Mouse (Mus musculus) heart, postnatal 36 days (tissue): ENCODE measurements around the gene Cd80. TPM values are rescaled to one million over a fixed set of nuclear protein-coding genes. Genes with fewer than 3 reads are reported as not detected.
"Not testable (repeated sequence)": the region's sequence is repeated elsewhere in the genome, so short reads cannot be mapped to it uniquely, and the experiment has no call there.

ENCODE experiments used
- DNase-seq, 2 experiments: peaks; one replicate each; pipeline ENCODE4 v3.0.0; 2021 to 2022
- intact Hi-C: fragments of 180-260 bp; cut with DNase I; formaldehyde crosslinking; loops from one replicate; pipeline ENCODE4 v1.15.1; 2025
- total RNA-seq, 2 experiments: library from RNA; stranded (reverse); gene quantifications; 2 replicates each; pipeline ENCODE4 v1.2.3; 2021

Cd80 gene
- total RNA-seq, 2 experiments from 2014 or later = 0.56 to 0.79 TPM

DNA sequence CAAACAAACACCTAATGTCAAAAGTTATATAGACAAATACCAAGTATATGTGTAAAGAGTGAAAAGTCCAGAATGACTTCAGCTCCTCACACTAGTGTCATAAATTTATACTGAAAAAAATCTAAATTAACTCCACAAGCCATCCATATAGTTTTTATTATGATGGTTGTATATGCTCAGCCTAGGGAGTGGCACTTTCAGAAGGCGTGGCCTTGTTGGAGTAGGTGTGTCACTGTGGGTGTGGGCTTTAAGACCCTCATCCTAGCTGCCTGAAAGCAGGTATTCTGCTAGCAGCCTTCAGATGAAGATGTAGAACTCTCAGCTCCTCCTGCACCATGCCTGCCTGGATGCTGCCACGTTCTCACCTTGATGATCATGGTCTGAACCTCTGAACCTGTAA lies 9.2 kb upstream of the Cd80 start:
- intact Hi-C loops, DNase-seq: not testable (repeated sequence)

DNA sequence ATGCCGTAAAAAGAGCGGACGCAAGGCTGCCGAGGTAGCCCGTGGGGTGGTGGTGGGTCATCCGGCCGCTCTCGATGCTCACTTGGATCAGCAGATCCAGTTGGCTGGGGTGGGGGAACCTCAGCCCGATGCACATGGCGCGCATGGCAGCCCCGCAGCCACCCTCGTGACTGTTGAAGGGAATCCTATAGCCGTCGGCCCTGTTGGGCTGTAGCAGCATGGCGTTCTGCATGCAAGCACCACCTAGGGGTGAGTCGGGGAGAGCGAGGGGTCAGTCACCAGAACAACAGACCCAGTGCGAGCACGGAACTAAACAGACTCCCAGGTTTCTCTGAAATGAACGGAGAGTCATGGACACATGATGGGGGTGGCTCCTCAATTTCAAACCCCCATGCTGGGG lies 8.0 kb upstream of the Cd80 start:
- intact Hi-C loops = no loop called here

DNA sequence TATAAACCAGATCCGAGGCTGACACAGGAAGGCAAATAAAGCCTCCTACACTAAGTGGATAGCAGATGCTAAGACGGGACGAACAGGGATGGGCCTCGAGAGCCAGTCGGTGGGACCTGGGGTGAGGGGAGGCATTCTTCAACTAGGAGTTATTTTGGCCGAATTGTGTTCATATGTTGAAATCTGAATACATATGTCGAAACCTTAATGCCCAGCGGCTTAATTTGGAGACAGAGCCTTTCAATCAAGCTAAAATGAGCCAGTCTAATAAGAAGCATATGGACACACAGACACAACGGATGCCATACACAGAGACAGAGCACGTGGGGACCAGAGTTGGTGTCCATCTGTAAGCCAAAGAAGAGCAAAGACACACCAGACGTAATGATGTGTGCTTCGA lies 6.9 kb upstream of the Cd80 start:
- DNase-seq = no peak
- intact Hi-C loops = no loop called here

More for the DNA sequence above, 8.0 kb upstream of the Cd80 start:
- no peak for DNase-seq

DNA sequence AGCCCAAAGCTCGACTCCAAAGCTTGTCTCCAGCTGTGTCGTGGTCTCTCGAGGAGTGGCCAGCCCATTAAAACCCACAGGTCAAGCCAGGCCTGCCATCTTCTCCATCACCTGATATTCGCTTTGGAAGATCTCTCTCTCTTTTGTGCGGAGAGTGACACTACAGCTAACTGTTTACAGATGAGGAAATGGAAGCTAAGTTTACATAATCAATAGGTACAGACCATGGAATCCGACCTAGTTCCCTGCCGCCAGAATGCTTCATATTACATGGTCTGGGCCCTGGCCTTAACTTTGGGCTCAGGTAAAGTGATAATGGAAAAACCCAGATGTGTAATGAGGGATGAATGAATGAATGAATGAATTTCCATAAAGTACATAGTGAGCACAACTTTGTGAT lies 4.7 kb upstream of the Cd80 start:
- no peak for DNase-seq
- intact Hi-C loops = loop anchor here (5.0 kb wide), 2 partner anchors 58 to 73 kb away; no protein-coding TSS in a partner anchor

DNA sequence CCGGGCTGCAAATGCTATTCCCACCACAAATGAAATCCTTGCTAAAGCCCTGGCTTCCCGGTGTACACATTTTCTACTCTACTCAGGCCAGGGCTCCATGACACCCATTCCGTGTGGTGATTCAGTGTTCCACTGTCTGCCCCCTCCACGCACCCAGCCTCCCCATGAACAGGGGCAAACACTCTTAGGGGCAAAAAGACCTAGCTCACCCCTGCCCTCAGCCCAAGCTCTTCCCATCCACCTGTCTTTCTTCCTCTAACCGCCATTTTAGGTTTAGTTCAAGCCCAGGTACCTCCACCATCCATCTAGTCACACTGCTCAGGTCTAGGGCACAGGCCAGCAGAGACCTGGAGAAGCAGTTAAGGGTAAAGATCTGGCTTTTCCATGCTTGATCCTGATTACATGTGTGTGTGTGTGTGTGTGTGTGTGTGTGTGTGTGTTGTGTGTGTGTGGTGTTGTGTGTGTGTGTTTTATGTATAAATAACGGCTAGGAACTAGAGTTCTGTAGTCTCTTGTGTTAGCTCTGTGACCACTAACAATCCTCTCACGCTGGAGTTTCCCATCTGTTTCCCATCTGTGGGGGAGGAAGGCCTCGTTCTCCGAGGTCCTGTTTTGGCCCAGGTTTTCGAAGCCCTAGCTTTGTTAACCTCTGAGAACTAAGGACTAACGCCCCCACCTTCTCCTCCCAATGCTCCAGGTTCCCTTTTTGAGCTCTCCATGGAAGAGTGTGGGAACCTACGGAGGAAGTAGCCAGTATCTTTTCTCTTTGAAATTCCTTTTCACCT lies 3.7 kb upstream of the Cd80 start:
- intact Hi-C loops = loop anchor here (1.0 to 5.0 kb wide), 4 partner anchors 59 to 104 kb away; partner anchors contain the start of genes Gm21987 and Timmdc1
- no peak for DNase-seq

DNA sequence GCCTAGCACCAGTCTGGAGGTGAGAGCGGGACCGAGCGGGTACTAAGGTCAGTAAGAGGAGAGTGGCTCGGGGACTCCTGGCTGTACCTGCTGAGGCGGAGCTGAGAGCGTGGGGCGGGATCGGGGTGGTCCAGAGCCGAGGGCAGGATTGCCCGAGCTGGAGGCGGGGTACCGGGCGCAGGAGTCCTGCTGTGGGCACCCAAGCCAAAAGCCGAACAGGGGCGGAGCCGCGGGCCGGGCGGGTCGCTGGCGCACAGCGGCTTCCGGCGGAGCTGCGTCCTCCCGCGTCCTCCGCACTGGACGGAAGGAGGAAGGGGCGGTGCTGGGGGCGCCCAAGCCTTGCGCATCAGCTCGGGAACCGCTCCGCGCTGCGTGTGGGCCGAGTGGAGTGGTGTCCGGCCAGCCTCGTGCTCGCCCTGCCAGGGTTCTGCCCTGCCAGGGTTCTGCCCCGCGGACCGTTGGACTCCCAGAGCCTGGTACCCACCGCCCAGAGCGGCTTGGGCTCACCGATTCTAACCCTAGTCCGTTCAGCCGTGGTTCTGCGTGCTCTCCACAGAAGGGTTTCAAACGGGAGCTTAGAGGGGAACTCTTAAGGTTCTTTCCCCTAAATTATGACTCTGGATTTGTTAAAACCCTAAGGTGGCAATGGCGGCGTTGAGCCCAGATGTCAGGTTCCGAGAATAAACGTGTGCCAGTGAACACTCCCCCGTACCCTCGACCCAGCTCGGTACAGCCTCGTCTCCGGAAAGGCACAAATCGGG lies 2.7 kb upstream of the Cd80 start, which contains the start of gene Adprh:
Gene Adprh (minus strand): TSS at position 262 of the 761 bp plus-strand sequence.
- intact Hi-C loops = loop anchor here (1.0 to 5.0 kb wide), 4 partner anchors 60 to 105 kb away; partner anchors contain the start of genes Gm21987 and Timmdc1
- peak; percentile 93 to 94 for DNase-seq

DNA sequence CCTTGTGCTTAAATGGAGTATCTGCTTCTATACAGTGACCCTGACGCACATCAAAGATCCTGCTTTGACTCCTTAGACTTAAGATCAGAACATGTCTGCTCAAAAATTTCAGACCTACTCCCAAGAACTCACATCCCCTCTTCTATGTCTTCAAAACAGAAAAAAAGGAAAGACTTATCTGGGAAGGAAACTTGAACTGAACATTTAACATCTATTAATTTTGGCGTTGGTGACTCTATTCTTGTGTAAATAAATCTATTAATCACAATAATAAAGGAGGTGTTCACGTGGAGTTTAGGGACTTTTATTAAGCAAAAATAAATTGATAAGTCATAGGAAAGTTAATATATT lies 2.2 kb upstream of the Cd80 start:
- DNase-seq = no peak
- intact Hi-C loops = loop anchor here (5.0 kb wide), 2 partner anchors 61 to 76 kb away; no protein-coding TSS in a partner anchor

DNA sequence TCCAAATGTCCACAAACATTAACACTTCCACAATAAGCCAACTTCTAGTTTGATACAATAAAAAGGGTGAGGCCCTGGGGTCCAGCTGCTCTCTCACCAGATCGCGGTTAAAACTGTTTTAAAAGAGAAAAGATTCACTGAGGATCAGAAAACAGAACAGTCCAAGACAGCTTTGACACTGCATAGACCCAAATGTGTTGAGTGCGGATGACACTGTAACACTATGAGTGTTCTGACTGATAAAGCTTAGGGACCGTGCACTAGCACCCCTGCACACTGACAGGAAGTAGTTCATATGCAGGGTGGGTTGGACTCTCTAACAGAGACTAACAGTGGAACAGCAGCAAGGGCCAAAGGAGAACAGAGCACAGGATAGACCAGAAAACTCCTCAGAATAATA lies 1.4 kb upstream of the Cd80 start:
- DNase-seq = no peak
- intact Hi-C loops = loop anchor here (5.0 kb wide), 2 partner anchors 62 to 77 kb away; no protein-coding TSS in a partner anchor

DNA sequence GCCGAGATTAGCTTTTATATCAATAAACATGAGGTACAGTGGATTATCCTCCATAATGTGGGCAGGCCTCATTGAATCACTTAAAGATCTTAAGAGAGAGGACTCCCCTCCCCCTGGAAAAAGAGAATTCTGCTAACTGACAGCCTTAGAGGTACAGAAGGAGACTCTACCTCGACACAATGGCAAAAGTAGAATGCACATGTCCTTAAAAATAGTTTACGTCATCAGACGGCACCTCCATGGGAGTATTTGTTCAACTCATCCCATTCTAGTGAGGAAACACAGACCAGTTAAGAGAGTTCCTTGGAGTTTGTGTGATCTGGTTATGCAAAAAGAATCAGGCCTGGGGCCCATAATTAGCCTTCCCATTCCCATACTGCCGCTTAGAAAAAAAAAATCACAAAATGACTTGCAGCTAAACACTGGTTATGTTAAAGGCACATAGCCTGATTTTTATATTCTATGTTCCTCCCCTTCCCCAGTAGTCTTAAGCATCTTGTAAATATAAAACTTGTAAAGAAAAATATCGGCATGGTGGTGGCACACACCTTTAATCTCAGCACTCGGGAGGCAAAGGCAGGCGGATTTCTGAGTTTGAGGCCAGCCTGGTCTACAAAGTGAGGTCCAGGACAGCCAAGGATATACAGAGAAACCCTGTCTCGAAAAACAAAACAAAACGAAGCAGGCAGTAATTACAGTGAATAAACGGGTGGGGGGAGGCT lies 667 bp upstream of the Cd80 start:
- DNase-seq = no peak
- intact Hi-C loops = loop anchor here (5.0 kb wide), 2 partner anchors 62 to 77 kb away; no protein-coding TSS in a partner anchor

DNA sequence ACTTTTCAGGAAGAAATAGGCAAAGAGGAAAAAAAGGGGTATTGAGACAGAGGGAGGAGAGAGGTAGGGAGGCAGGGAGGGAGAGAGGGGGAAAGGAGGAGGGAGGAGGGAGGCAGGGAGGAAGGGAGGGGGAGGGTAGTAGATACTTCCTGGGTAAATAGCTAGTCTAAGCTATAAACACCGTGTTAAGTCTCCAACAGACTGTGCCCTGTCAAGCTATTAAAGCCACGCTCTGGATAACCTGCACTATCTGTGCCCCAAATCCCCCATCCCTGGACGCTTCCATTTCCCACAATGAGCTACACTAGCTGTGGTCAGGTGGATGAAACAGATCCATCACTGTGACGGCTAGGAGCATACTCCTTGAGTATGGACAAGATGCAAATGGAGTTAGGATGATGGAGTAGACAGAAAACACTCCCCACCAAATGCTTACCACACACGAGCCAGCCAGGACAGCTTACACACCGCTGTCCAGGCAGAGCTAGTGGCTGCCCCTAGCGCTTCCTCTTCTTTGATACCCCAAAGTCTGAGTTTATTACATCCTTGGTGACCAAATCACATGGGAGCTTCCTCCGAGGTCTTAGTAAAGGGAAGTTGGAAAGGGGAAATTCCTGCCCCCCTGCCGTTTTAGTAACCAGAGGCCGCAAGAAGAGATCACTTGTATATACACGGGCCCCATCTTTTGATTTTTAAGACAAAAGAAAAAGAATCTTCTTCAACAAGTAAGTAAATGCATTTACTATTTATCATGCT lies 1.6 kb downstream of the Cd80 start:
- DNase-seq = no peak
- intact Hi-C loops = no loop called here

DNA sequence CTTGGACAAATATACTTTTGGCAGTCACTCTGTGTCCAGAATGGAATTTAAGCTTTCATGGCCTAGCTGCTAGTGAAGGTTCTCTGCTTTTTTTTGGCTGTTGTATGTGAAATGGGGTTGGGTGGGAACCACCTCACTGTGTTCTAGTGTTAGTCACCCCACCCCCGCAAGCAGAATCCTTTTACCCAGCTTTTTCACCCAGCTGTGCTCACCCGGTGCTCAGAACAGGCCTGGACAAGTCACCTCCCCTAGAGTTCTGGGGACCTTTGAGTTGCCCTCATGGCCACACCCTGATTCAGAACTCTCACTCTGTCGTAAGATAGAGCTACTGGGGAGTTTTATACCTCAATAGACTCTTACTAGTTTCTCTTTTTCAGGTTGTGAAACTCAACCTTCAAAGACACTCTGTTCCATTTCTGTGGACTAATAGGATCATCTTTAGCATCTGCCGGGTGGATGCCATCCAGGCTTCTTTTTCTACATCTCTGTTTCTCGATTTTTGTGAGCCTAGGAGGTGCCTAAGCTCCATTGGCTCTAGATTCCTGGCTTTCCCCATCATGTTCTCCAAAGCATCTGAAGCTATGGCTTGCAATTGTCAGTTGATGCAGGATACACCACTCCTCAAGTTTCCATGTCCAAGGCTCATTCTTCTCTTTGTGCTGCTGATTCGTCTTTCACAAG lies 3.4 kb downstream of the Cd80 start:
- DNase-seq = peak in 1 of 2 experiments; percentile 25
- intact Hi-C loops = no loop called here

DNA sequence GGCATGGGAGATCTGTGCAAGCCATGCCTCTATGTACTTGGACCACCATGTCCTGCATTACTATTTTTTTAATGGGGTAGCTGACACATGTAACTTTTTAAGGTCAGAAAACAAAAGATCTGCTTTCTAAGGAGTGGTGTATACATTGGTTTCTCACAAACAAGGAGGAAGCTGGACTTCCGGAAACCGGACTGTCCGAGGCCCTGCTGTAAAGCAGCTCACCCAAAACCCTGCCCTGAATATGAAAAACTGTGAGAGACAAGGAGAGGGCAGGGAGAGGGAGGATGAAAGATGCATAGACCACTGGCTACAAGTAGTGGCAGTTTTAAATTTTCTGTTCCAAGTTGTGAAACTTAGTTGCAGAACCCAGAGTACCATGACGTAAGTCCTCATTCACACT lies 4.6 kb downstream of the Cd80 start:
- no peak for DNase-seq
- intact Hi-C loops = no loop called here

DNA sequence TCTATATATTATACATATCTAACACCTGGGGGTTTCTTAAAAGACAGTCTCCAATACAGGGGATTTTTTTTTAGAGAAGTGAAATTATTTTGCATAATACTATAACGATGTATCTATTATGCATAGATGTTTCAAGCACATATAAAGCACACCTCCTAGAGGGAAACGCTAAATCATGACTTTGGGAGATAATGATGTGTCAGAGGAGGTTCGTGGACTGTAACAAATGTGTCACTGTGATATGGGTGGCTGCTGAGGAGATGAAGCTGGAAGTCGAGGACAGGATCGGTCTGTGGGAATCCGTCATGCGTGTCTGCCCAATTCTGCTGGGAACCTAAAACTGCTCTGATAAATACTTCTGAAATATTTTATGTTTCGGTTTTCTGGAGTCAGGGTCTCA lies 6.4 kb downstream of the Cd80 start:
- no peak for DNase-seq
- intact Hi-C loops = no loop called here

DNA sequence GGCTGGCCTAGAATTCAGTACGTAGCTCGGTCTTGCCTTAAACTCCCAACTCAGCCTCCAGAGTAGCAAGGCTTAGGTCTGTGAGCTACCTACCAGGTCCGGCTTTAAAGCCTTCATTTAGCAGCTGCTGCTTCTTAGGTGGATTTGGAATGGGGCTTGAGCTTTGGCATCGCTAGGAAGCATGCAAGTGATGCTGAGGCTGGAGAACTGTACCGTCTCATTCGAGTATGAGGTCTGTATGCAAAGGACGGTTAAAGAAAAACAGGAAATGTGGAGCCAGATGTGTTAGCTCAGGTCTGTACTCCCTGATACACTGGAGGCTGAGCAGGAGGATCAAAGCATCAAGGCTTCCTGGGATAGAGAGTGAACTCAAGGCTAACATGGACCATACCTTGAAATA lies 6.8 kb downstream of the Cd80 start:
- no peak for DNase-seq
- intact Hi-C loops = no loop called here

DNA sequence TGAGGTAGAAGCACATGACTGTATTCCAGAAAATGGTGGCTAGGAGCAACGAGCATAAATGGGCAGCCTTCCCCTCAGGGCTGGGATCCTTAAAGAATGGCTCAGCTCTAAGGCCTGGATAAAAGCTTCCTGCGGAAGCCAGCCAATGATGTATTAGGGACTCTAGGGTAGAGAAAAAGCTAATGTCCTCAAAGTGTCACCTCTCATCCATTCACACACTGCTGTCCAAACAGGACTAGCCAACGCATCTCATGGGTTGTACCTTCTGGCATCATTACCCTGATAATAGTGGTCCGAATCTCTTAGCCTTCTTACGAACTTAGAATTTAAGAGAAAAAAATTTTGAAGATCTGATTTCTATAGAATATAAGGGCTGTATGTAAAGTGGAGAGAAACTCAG lies 7.9 kb downstream of the Cd80 start:
- intact Hi-C loops = no loop called here
- no peak for DNase-seq

DNA sequence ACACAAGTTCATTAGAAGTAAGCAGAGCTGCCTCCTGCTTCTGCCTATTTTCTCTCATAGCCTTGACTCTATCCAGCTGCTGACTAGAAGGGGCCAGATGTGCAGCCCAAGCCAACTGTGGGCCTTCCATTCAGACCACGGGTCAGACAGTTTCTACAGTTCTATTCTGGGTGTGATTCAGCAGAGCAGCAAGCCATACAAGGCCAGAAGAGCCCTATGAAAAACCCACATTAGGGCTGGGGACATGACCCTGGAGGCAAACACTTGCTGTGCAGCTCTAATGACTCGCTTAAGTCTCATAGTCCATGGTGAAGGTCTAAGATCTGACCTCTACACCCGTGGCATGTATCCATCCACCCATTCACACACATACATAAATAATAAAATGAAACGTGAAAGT lies 10.7 kb downstream of the Cd80 start:
- DNase-seq = no peak
- intact Hi-C loops = no loop called here

DNA sequence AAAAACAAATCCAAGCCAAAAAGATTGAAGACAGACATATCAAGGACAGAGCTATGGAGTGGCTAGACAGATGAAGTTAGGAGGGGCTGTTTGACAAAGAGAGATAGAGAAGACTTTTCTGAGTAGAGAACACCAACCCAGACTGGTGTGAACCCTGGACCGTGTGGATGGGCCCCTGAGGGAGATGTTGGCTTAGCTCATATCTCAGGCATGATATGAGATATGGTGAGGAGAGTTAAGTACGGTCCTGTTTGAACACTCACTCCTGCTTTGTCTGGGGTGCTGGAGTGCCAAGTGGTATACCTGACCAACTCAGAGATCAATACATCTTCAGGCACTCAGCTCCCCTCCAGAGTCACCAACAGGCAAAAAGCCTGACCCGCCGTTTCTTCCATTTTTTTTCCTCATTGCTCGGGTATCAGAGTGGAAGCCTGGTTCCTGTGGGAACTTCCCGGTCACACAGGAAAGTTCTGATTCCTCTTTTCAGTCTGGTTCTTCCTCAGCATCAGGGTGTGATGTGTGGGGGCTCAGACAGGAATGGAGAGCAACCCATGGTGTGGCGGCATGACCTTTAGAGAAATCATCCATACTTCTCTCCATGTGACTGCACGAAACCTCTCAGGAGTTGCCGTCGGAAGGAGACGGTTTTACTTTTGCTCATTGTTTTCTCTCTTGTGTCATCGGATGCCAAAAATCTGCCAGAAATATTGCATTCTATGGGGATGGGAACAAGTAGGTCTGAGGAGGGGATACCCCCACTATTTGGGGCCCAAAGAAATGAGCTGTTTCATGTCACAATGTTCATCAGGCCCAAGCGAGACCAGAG lies 11.9 kb downstream of the Cd80 start:
- intact Hi-C loops = no loop called here

DNA sequence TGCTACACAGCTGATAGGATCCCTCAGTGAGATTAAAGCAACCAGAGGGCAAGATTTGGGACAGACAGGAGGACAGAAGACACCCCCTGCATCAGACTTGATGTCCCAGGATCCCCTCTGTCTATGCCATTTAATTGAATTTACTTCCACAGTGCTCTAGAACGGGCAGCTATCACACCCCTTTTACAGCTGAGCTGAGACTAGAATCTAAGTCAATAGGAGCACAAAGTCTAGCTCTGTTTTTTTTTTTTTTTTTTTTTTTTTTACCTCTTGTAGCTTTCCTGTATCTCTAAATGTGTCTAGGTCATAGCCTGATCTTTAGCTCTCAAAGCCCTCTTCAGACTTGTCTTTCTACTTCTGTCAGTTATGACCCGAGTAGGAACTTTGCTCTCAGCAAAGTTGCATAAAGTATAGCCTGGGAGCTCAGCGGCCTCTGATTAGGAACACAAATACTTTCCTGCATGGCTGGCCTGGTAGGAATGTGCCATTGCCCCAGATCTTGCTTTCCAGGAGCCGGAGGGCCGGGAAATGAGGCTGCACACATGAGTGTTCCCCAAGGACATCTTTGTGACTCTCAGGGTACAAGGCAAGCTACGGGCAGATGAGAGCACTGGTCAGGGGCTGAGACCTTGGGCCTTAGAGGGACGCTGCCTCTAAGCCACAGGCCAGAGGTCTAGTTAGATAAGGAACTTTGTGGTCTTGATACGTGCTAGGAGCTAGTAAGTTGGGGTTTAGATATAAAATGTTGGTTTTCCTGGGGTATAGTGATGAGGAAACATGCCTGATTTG lies 12.8 kb downstream of the Cd80 start:
- DNase-seq = no peak
- intact Hi-C loops = no loop called here

More for the DNA sequence above, 11.9 kb downstream of the Cd80 start:
- DNase-seq = no peak
